Comparison of ENCODE assay signal across 16 mouse cellular contexts in the genomic region with DNA sequence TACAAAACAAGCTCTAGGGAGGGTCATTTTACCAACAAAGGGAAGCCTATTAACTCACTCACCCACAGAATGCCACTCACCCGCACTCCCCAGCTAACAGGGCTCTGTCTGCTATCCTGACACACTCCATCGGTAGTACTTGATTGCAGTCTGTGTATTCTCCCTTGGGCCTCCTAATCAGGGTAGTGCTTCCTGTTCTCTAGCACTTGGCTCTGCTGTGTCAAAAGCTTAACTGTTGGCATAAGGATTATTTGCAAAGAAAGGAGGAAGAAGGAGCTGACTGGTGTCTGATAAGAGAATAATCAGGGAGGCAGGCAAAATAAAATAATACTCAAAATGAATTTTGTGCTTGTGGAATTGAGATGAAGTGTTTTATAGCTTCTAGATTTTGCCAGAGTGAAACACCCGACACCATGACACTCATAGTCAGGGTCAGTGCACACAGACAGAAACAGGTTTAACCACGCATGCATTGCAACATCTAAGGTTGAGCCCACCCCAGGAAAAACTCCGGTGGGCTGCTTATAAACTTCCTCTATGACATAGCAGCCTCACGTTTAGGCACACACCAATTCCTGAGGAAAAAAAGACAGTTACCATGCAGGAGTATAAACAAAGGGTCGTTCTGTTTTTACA. TPM values are rescaled to one million over a fixed set of nuclear protein-coding genes. Genes with fewer than 3 reads are reported as not detected.
A peak's percentile ranks its signal among the peaks of the same experiment; 100 is the strongest.
DNase-seq lines count a peak whose midpoint lies in the region; ATAC-seq and TF ChIP-seq lines count a peak whose summit lies in the region.
"Had no signal": no experiment of that assay in that cellular context is flagged by ENCODE, and none has a peak within 500 bp of the region (broad histone marks: within the 10 kb centered on the region; RNA-seq: fewer than 3 reads in every experiment).

No protein-coding gene starts in this region.

- no peak overlapping the region for H3K4me2 ChIP-seq in heart, embryonic 12.5 days
- H3K4me2 ChIP-seq in lung, embryonic 14.5 days: no peak overlapping the region
- H3K4me2 ChIP-seq: limb, embryonic 12.5 days had no signal

- peak overlapping the region; percentile 24 for H3K27ac ChIP-seq in heart, embryonic 12.5 days (ENCODE audit: poor library complexity, severe bottlenecking)
- peak overlapping the region; percentile 6; the same call in 1 of the 2 replicates for H3K27ac ChIP-seq in lung, embryonic 14.5 days (ENCODE audit: low read depth)
- H3K27ac ChIP-seq in bone marrow macrophage, adult 2 months (ENCODE audit: insufficient read depth, low read depth, low read length): 0 out of 2 replicates have a peak overlapping the region, but pooled peaks have one; percentile 12
- no peak overlapping the region for H3K27ac ChIP-seq in forebrain, embryonic 10.5 days
- H3K27ac ChIP-seq: hindbrain, postnatal 0 days had no signal

- no peak for DNase-seq in heart, postnatal 25 days (ENCODE audit: low spot score)
- DNase-seq in lung, embryonic 14.5 days: peak; percentile 54
- no peak for DNase-seq in lung, postnatal 10 days
- no peak for DNase-seq in cerebellum, adult 8-10 months
- DNase-seq in forebrain, embryonic 10.5 days (ENCODE audit: extremely low spot score, low spot score): no peak
- DNase-seq: adrenal gland, postnatal 14 days; cerebellum, postnatal 36 days; gastrocnemius, postnatal 36 days; kidney, postnatal 36 days had no signal

- no peak overlapping the region for H3K9ac ChIP-seq in heart, embryonic 12.5 days
- H3K9ac ChIP-seq in lung, embryonic 14.5 days: no peak overlapping the region
- H3K9ac ChIP-seq: limb, embryonic 12.5 days had no signal

- no peaks in the 10 kb centered on the region for H3K36me3 ChIP-seq in heart, embryonic 12.5 days
- H3K36me3 ChIP-seq in lung, embryonic 14.5 days (ENCODE audit: insufficient read depth): no peaks in the 10 kb centered on the region
- peaks cover 5% of the 10 kb centered on the region for H3K36me3 ChIP-seq in megakaryocyte, embryonic 14.5 days (replicated peaks; ENCODE audit: low read length)
- no peaks in the 10 kb centered on the region for H3K36me3 ChIP-seq in forebrain, embryonic 10.5 days (replicated peaks)
- H3K36me3 ChIP-seq: limb, embryonic 12.5 days had no signal

- no peak for TF ChIP-seq POLR2A in bone marrow macrophage, adult 2 months (IDR thresholded peaks at IDR 0.05; ENCODE audit: borderline replicate concordance, low read depth, low read length)

- intact Hi-C loops in heart, postnatal 25 days (cut with DNase I): no loop called here

- no peak for TF ChIP-seq CTCF in lung, embryonic 14.5 days (IDR thresholded peaks at IDR 0.05; ENCODE audit: low read depth)
- no peak for TF ChIP-seq CTCF in bone marrow macrophage, adult 2 months (IDR thresholded peaks at IDR 0.05; ENCODE audit: low read depth, low read length)

- H3K4me3 ChIP-seq in heart, embryonic 12.5 days: no peak overlapping the region
- H3K4me3 ChIP-seq in lung, embryonic 14.5 days (ENCODE audit: low read depth, low read length): no peak overlapping the region
- H3K4me3 ChIP-seq in bone marrow macrophage, adult 2 months (ENCODE audit: insufficient read depth, low read length): no peak overlapping the region
- peak overlapping the region; percentile 82 for H3K4me3 ChIP-seq in megakaryocyte, embryonic 14.5 days (replicated peaks)
- no peak overlapping the region for H3K4me3 ChIP-seq in forebrain, embryonic 10.5 days
- H3K4me3 ChIP-seq: limb, embryonic 12.5 days had no signal

- H3K27me3 ChIP-seq in heart, embryonic 12.5 days (replicated peaks): no peaks in the 10 kb centered on the region
- H3K27me3 ChIP-seq in lung, embryonic 14.5 days (ENCODE audit: insufficient read depth, low read length): no peaks in the 10 kb centered on the region
- no peaks in the 10 kb centered on the region for H3K27me3 ChIP-seq in megakaryocyte, embryonic 14.5 days (replicated peaks)
- H3K27me3 ChIP-seq in forebrain, embryonic 10.5 days (ENCODE audit: poor library complexity, severe bottlenecking): no peaks in the 10 kb centered on the region
- H3K27me3 ChIP-seq: limb, embryonic 12.5 days had no signal

- H3K9me3 ChIP-seq in heart, embryonic 12.5 days (replicated peaks): 0 out of 2 replicates have a peak, but pooled peaks cover 2% of the 10 kb centered on the region
- H3K9me3 ChIP-seq in lung, embryonic 14.5 days (ENCODE audit: low read depth, low read length): no peaks in the 10 kb centered on the region
- H3K9me3 ChIP-seq in megakaryocyte, embryonic 14.5 days: 0 out of 2 replicates have a peak, but pooled peaks cover 11% of the 10 kb centered on the region
- no peaks in the 10 kb centered on the region for H3K9me3 ChIP-seq in forebrain, embryonic 10.5 days
- H3K9me3 ChIP-seq: limb, embryonic 12.5 days had no signal

- peak; percentile 81; the same call in 1 of the 2 replicates for ATAC-seq in heart, embryonic 12.5 days (ENCODE audit: insufficient number of reproducible peaks, low FRiP score)
- ATAC-seq in lung, embryonic 14.5 days (ENCODE audit: insufficient read depth): peak; percentile 75; the same call in 1 of the 2 replicates
- ATAC-seq: CD4-positive, CD25-positive, alpha-beta regulatory T cell, adult 4 months; hindbrain, postnatal 0 days had no signal

- H3K4me1 ChIP-seq in heart, embryonic 12.5 days (replicated peaks): peaks cover 29% of the 10 kb centered on the region
- peaks cover 11% of the 10 kb centered on the region; the same call in 1 of the 2 replicates for H3K4me1 ChIP-seq in lung, embryonic 14.5 days (ENCODE audit: insufficient read depth)
- H3K4me1 ChIP-seq in bone marrow macrophage, adult 2 months (ENCODE audit: control insufficient read depth, insufficient read depth, low read length): peaks cover 11% of the 10 kb centered on the region
- H3K4me1 ChIP-seq in megakaryocyte, embryonic 14.5 days: peaks cover 28% of the 10 kb centered on the region
- peaks cover 6% of the 10 kb centered on the region; the same call in 1 of the 2 replicates for H3K4me1 ChIP-seq in forebrain, embryonic 10.5 days

- WGBS in heart, embryonic 12.5 days: 32% methylated on average over 7 of the region's 7 CpGs
- 19% methylated on average over 7 of the region's 7 CpGs for WGBS in lung, embryonic 14.5 days
- 59% methylated on average over 7 of the region's 7 CpGs for WGBS in forebrain, embryonic 10.5 days

RNA-seq across cellular contexts. Expression of gene Fgl2, which starts 22.9 kb away (rescaled TPM):
- polyA plus RNA-seq in heart, embryonic 12.5 days (2016; fragmentation: Nextera tagmentation; extraction: Ambion mirVana): 34.2 and 35.3 TPM in 2 replicates
- 10 to 100 TPM; 31.9 to 37.7 TPM for total RNA-seq in heart, postnatal 25 days (2021)
- 1.6 and 2.1 TPM in 2 replicates for polyA plus RNA-seq in lung, embryonic 14.5 days (2014; fragmentation: Nextera tagmentation; extraction: Ambion mirVana)
- polyA plus RNA-seq in bone marrow macrophage, adult 2 months (2012; ENCODE audit: insufficient read depth, insufficient read length, missing spikeins): 32.2 and 33.9 TPM in 2 replicates
- 0.71 and 3.3 TPM in 2 replicates for polyA plus RNA-seq in megakaryocyte, embryonic 14.5 days (2012; ENCODE audit: insufficient read depth, low replicate concordance)
- 0.98 and 1.1 TPM in 2 replicates for polyA plus RNA-seq in forebrain, embryonic 10.5 days (2016; fragmentation: Nextera tagmentation; extraction: Ambion mirVana)

RNA-seq across cellular contexts. Expression of gene Ccdc146, which starts 29.2 kb away (rescaled TPM):
- polyA plus RNA-seq in heart, embryonic 12.5 days (2016; fragmentation: Nextera tagmentation; extraction: Ambion mirVana): 1.3 and 2.1 TPM in 2 replicates
- 1 to 10 TPM; 3.0 to 3.6 TPM for total RNA-seq in heart, postnatal 25 days (2021)
- polyA plus RNA-seq in lung, embryonic 14.5 days (2014; fragmentation: Nextera tagmentation; extraction: Ambion mirVana): 0.09 and 0.18 TPM in 2 replicates
- not detected in 2 replicates for polyA plus RNA-seq in bone marrow macrophage, adult 2 months (2012; ENCODE audit: insufficient read depth, insufficient read length, missing spikeins)
- polyA plus RNA-seq in megakaryocyte, embryonic 14.5 days (2012; ENCODE audit: insufficient read depth, low replicate concordance): not detected in 2 replicates
- 0.07 TPM in 1 of 2 replicates, not detected in the other for polyA plus RNA-seq in forebrain, embryonic 10.5 days (2016; fragmentation: Nextera tagmentation; extraction: Ambion mirVana)
- polyA plus RNA-seq: spleen, adult 2 months had no signal

RNA-seq across cellular contexts. Expression of gene Fam185a, which starts 29.4 kb away (rescaled TPM):
- 9.4 and 10.1 TPM in 2 replicates for polyA plus RNA-seq in heart, embryonic 12.5 days (2016; fragmentation: Nextera tagmentation; extraction: Ambion mirVana)
- total RNA-seq in heart, postnatal 25 days (2021): 10 to 100 TPM; 15.4 to 16.4 TPM
- 5.7 and 5.9 TPM in 2 replicates for polyA plus RNA-seq in lung, embryonic 14.5 days (2014; fragmentation: Nextera tagmentation; extraction: Ambion mirVana)
- 1.6 and 2.3 TPM in 2 replicates for polyA plus RNA-seq in bone marrow macrophage, adult 2 months (2012; ENCODE audit: insufficient read depth, insufficient read length, missing spikeins)
- 0.46 TPM in 1 of 2 replicates, not detected in the other for polyA plus RNA-seq in megakaryocyte, embryonic 14.5 days (2012; ENCODE audit: insufficient read depth, low replicate concordance)
- 6.1 and 7.1 TPM in 2 replicates for polyA plus RNA-seq in forebrain, embryonic 10.5 days (2016; fragmentation: Nextera tagmentation; extraction: Ambion mirVana)
